Mouse (Mus musculus): ENCODE data around the gene Dnajb1.
A peak's percentile ranks its signal among the peaks of the same experiment; 100 is the strongest.
"Not testable (repeated sequence)": the region's sequence is repeated elsewhere in the genome, so short reads cannot be mapped to it uniquely, and the experiment has no call there.

Dnajb1 gene

GRCm38 (mm10) chr8:83607661-83608397 lies at the start of gene Dnajb1, which contains the start of gene Tecr:
Gene Dnajb1 (plus strand): TSS chr8:83608193.
Gene Tecr (minus strand): TSS chr8:83607971.
- peak; percentile 100 for DNase-seq

GRCm38 (mm10) chr8:83562669-83563068 lies 45.3 kb upstream of the Dnajb1 start:
- DNase-seq, result no peak

DNA sequence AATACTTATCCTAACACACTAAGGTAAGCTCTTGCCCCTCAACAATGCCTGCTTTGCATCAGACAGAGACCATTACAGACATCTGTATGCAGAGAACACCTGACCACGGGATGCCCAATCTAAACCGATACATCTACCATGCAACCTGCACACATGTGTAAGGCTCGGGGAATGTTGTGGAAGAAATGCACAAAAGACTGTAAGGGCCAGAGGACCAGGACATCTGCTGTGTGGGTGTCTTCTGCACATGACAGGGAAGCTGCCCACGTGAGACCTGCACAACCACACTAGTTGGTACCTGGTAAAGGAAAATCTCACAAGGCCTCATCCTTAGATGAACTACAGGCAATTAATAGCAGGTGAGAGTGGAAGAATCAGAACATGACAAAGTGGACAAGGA lies 44.7 kb upstream of the Dnajb1 start:
- DNase-seq, result no peak

DNA sequence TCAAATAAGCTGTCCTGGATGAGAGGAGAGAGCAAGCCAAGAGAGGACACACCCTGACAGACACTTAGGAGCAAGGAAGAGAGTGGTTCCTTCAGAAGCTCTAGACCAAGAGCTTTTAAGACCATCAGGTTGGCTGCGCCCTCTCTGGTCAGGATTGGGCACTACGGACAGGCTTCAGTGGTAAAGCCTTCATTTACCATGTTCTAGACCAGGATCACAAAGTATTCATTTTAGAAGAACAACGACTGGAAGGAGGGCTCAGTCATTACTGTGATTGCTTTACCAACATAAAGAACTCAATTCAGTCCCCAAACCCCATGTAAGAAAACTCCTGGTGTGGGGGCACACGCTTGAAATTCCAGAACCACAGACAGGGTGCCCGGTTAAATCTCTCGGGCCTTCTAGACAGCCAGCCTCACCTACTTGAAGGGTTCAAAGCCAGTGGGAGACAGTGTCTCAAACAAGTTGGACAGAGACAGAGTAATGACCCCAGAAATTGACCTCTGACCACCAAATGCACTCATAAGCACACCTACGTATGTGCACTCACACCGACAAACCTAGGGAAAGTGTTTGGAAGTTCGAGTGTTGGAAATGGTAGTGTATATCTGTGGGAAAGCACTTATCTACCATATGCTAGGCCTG lies 42.1 kb upstream of the Dnajb1 start:
- DNase-seq, result peak; percentile 28 to 36

DNA sequence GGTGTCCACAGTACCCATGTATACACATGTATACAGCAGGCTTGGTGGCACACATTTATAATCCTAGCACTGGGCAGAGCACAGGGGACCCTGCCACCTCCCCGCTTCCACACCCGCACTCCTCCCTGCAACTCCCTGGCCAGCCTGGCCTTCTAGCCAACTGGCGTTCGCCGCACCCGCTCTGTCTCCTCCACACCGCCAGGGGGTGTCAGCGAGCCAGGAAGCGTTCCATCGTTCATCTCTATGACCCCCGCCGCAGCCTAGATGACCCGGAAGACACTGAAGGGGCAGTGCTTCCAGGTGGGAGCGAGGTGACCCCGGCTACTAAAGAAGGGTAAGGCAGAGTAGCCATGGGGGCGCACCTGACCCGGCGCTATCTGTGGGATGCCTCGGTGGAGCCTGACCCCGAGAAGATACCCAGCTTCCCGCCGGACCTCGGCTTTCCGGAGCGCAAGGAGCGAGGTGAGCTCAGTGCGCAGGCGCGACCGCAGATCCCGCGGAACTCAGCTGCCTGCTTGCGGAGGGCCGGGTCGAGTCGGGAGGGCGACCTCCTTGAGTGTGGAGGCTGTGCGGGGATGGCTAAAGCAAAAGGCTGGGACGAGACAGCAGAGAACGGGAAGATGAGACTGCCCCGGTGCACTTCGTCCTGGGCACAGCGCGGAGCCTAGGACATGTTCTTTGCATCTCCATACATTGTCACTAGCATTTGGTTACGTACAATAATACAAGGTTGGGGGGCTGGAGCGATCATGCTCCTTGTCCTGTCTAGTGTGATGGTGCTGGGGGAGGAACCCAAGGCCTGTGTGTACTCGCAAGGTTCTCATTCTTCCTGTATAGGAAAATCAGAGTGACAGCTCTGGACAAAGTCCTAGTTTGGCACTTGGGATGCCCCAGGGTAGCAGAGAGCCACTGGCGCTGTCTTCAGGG lies 41.3 kb upstream of the Dnajb1 start, which contains the start of gene Ndufb7:
Gene Ndufb7 (plus strand): TSS at position 203 of the 927 bp plus-strand sequence.
- DNase-seq, result peak; percentile 97 to 98

GRCm38 (mm10) chr8:83567668-83568067 lies 40.3 kb upstream of the Dnajb1 start:
- DNase-seq, result peak in 1 of 2 experiments; percentile 2

DNA sequence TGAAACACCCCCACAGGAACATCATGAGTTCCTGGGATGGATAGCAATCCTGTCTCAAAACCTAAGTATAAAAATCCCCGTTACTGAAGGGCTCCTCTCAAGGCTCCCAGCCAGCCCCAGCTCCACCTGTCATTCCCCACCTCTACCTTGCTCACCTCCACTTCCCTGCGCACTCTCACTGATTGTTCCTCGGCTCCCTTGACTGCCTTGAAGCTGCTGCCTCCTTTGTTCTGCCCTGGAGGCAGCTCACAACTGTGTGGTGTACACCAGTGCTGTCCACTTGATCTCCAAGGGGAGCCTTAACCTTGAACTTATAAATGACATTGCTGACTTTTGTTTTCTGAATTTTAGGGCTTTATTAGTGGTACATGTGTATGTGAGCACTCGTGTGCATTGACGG lies 39.9 kb upstream of the Dnajb1 start:
- DNase-seq, result peak in 1 of 2 experiments; percentile 7

- peak in 1 of 2 experiments; percentile 6 for DNase-seq
These were observed 39.2 kb upstream of the Dnajb1 start for GRCm38 (mm10) chr8:83568755-83569154.

DNA sequence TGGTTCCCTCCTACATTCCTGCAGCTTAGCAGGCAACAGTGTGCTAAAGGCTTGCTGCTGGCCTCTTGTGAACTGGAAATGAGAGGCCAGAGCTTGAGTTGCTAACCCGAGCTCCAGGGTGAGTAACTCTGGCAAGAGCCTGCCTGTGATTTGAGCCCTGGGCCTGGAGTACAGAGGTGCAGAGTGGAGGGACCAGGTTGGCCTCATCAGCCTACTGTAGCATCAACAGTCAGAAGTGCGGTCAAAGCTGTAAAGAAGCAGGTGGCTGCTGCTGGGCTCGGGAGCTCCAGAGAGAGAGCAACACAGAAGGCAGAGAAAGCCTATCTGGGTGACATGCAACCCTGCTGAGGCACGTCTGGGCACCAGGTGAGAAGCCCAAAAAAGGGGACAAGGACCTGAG lies 38.8 kb upstream of the Dnajb1 start:
- DNase-seq, result peak in 1 of 2 experiments; percentile 8

DNA sequence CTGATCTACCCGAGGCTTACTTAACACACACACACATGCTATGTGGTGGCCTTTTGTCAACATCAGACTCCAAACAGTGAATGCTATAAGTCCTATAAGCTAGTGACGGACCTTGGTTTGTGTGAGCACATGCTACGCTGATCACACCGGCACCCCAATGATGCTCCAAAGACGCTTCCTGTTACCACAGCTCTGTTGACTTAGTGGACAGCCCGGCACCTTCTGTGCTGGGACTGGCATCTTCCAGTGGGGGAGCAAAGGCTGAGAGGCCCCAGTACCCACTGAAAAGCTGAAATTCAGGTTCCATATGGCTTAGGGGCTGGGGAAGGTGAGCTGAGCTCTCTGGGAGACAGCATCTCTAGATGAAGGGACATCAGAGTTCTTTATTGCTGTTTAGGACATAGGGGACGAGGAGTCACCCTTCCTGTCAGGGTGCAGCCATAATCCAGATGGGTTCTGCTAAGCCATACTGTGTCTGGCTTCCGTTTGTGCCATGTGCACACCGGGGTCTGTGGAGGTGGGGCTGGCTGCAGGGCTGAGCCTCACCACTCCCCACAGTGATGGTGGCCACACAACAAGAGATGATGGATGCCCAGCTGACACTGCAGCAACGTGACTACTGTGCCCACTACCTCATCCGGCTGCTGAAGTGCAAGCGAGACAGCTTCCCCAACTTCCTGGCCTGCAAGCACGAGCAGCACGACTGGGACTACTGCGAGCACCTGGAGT lies 37.6 kb upstream of the Dnajb1 start:
- DNase-seq, result peak in 1 of 2 experiments; percentile 2

DNA sequence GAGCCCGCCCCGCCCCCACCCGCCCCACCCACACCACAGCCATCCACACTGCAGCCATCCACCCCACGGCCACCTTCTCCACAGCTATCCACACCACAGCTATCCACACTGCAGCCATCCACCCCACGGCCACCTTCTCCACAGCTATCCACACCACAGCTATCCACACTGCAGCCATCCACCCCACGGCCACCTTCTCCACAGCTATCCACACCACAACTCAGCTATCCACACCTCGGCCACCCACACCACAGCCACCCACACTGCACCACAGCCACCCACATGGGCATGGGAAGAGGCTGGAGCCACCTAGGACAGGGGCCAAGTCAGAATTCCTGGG lies 37.0 kb upstream of the Dnajb1 start:
- not testable (repeated sequence) for DNase-seq

GRCm38 (mm10) chr8:83571791-83572190 lies 36.2 kb upstream of the Dnajb1 start:
- peak; percentile 3 to 6 for DNase-seq

DNA sequence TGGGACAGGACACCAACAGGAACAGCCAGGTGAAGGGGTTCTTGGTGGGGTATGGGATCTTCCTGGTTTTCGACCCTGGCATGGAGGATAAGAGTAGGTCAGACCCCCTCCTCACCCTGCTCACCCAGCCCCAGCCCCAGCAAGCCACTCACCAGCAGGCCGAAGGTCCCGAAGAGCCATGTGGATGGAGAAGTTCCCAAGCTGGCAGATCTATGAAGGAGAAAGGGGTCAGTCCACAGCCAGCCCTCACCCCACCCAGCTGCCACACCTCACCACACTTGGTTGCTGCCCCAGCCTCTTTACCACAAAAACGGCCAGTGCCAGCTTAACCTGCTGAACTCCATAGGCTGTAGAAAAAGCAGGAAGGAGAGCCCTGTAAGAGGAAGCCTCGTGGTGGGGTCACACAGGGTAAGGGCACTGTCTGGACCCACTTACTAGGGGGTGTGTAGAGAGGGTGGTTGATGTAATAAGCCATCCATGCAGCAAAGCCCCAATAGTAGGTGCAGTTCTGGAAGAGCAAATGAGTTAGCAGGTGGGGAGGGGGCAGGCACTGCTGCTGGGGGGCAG lies 35.7 kb upstream of the Dnajb1 start:
- DNase-seq, result no peak

DNA sequence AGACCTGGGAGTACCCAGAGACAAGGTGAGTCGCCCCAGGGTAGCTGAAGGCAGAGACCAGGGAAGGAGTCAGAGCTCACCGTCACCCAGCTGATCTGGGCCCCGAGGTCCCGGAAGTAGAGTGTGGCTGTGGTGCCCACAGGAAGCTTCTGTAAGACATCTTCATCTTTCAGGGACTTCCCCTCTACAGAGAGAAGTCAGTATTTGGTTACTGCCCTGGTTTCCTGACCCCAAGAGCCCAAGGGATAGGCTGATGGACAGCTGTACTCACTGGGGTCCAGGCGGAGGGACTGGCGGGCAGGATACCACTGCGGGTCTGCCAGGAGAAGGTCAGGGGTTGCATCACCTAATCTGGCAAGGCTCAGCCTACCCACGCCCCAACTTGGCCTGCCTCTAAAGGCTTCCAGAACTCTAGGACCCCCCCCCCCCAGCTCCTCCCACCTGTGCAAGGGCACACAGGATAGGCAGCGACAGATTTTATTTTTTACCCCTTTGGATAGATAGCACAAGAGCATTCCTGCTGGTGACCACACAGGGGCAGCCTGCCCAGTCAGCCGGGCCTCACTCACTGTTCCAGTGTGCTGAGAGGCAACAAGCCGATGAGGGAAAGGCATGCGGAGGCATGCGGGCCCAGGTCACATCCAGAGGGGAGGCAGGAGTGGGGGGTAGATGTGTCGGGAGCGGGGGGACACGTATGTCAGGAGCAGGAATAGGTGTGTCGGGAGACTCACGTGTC lies 34.7 kb upstream of the Dnajb1 start:
- peak; percentile 20 to 22 for DNase-seq

DNA sequence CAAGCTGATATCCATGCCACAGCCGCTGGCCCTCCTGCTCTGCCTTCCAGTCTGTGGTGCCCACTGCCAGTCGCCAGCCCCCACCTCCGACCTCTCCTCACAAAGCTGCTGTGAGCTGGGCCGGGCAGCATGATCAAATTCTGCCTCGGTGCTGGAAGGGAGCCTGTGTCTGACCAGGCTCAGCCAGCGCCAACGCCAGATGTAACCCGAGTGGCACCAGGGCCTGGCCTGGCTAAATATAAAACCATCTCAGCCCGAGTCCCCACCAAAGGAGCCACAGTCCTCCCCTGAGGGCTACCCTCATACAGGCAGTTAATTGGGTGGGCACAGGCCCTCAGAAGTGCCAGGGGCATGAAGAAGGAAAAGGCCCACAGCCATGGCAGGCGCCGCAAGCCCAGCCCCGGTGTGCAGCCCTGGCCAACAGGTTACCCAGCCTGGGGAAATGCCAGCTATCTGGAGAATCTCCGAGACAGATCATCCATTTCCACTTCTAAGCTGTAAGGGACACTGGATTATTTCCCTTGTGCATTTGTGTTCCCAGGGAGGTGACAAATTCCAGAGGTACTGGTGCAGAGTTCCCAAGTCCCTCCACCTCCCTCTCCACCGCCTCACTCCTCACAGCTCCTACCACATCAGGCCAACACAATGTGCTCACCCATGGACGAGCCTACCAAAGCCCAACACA lies 33.2 kb upstream of the Dnajb1 start:
- DNase-seq, result peak; percentile 46 to 48

GRCm38 (mm10) chr8:83575561-83576515 lies 32.2 kb upstream of the Dnajb1 start:
- peak; percentile 22 to 27 for DNase-seq

DNA sequence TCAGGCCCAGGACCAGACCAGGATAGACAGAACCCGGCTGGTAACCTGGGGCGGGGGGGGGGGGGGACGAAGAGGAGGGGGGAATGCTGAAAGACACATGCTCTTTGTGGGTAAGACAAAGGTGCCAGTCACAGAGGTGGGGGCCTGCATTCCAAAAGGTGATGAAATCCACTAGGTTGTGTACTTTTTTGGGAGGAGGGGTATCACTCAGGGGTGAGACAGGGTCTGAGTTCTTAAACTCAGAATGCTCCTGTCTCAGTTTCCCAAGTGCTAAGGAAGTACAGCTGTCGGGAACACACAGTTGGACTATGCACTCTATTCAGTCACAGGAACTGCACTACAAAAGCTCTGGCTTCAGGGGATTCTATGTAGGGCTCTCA lies 31.5 kb upstream of the Dnajb1 start:
- DNase-seq, result no peak

DNA sequence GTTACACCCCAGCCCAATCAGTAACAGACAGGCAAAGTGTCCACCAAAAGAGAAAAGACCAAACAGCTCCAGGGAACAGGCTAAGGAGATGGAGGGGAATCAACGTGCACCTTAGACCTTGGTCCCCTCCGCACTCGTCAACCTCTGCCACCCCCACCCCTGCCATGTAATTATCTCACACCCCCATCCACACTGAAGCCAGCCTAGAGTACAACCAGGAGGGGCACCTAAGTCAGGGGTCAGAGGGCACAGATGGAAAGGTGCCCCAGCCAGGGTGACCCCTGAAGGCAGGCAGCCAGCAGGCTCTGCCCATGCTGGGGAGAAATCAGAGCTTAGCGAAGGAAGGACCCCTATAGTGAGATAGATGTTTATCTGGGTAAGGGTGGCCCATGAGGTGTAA lies 31.1 kb upstream of the Dnajb1 start:
- DNase-seq, result peak; percentile 1 to 6

DNA sequence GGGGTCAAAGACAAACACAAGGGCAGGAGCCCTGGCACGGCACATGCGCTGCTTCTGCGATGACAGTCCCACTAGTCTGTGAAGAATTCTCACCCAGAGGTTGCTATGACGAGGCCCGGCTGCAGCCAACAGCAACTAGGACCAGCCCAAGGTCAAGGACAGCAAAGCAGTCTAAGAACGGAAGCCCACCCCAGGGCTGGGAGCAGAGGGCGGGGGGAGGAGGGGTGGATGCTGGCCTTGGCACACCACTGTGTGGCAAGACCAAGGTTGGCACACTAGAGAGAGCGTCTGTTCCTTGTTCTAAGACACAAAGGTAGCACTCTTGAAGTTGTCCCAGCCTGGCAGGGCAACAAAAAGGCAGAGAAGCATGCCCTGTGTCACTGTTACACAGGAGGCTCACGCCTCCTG lies 30.6 kb upstream of the Dnajb1 start:
- DNase-seq, result peak; percentile 16 to 19

Measured in cerebellum, adult 18-20 months (tissue).